Mouse (Mus musculus) stomach, embryonic 16.5 days (tissue): ENCODE results near the gene Myo1d. TPM values are rescaled to one million over a fixed set of nuclear protein-coding genes. Genes with fewer than 3 reads are reported as not detected.
A peak's percentile ranks its signal among the peaks of the same experiment; 100 is the strongest.

Experiments
- ATAC-seq: fragments of 200-750 bp; cut with Nextera tagmentation; 2 replicates; pipeline ENCODE4 v1.8.0; 2017; ENCODE audit warnings: moderate number of reproducible peaks, moderate TSS enrichment; ENCODE audit not compliant: insufficient read depth, low FRiP score
- H3K27ac ChIP-seq: fragments of 300-500 bp; sonication (generic); 2 replicates; pipeline ENCODE4 v1.5.1; 2014; ENCODE audit warnings: low read length
- H3K27me3 ChIP-seq: fragments of 300-500 bp; sonication (generic); 2 replicates; pipeline ENCODE4 v1.6.1; 2014; ENCODE audit warnings: low read length, control low read depth, mixed read lengths; ENCODE audit not compliant: control insufficient read depth, insufficient read depth
- H3K36me3 ChIP-seq: fragments of 300-500 bp; sonication (generic); 2 replicates; pipeline ENCODE4 v1.6.1; 2014; ENCODE audit warnings: low read length; ENCODE audit not compliant: control insufficient read depth, insufficient read depth
- H3K4me1 ChIP-seq: fragments of 300-500 bp; sonication (generic); 2 replicates; pipeline ENCODE4 v1.6.1; 2014; ENCODE audit warnings: low read length, control low read depth, mixed read lengths; ENCODE audit not compliant: control insufficient read depth, insufficient read depth
- H3K4me2 ChIP-seq: fragments of 300-500 bp; sonication (generic); 2 replicates; pipeline ENCODE4 v1.6.1; 2014; ENCODE audit warnings: low read depth, low read length, mixed read lengths
- H3K4me3 ChIP-seq: fragments of 300-500 bp; sonication (generic); replicated peaks from 2 replicates; pipeline ENCODE4 v1.5.1; 2014; ENCODE audit warnings: mild to moderate bottlenecking, low read length
- H3K9ac ChIP-seq: fragments of 300-500 bp; sonication (generic); 2 replicates; pipeline ENCODE4 v1.6.1; 2014; ENCODE audit warnings: low read length
- H3K9me3 ChIP-seq: fragments of 300-500 bp; sonication (generic); replicated peaks from 2 replicates; pipeline ENCODE4 v1.6.1; 2016; ENCODE audit warnings: low read length, control low read depth; ENCODE audit not compliant: control insufficient read depth
- WGBS: fragments of 180-500 bp; shearing (Covaris S2); extraction: QIAGEN DNeasy Blood & Tissue Kit; methylation state at CpG from one replicate; pipeline ENCODE4 v1.1.7; 2014; 5-methylcytosine and 5-hydroxymethylcytosine counted together
- polyA plus RNA-seq: library from polyadenylated mRNA; unstranded; fragments of >200 nt; fragmentation: Nextera tagmentation; extraction: Ambion mirVana; gene quantifications from 2 replicates; pipeline ENCODE4 v1.2.1, GENCODE M21; 2015

The Myo1d gene
- polyA plus RNA-seq, 1 experiment from 2014 or later, result 33.8 TPM

- H3K27ac ChIP-seq, result no peak overlapping the region
- no peaks in the 10 kb centered on the region for H3K9me3 ChIP-seq
- no peaks in the 10 kb centered on the region for H3K36me3 ChIP-seq
- H3K27me3 ChIP-seq, result no peaks in the 10 kb centered on the region
- no peak for ATAC-seq
- no peak overlapping the region for H3K4me3 ChIP-seq
- no peak overlapping the region for H3K4me2 ChIP-seq
- 87% methylated on average over 7 of the region's 7 CpGs for WGBS
- no peak overlapping the region for H3K9ac ChIP-seq
- peaks cover 3% of the 10 kb centered on the region; the same call in 1 of the 2 replicates for H3K4me1 ChIP-seq
Observed at GRCm38 (mm10) chr11:80482921-80483320, 296.9 kb downstream of the Myo1d start.

- no peaks in the 10 kb centered on the region for H3K9me3 ChIP-seq
- ATAC-seq, result no peak
- WGBS, result 73% methylated on average over 10 of the region's 10 CpGs
- no peaks in the 10 kb centered on the region for H3K36me3 ChIP-seq
- H3K27me3 ChIP-seq, result no peaks in the 10 kb centered on the region
- H3K27ac ChIP-seq, result no peak overlapping the region
- H3K9ac ChIP-seq, result no peak overlapping the region
- no peak overlapping the region for H3K4me3 ChIP-seq
- H3K4me1 ChIP-seq, result peaks cover 9% of the 10 kb centered on the region
- no peak overlapping the region for H3K4me2 ChIP-seq
Observed at GRCm38 (mm10) chr11:80482347-80482746, 297.5 kb downstream of the Myo1d start.

- no peaks in the 10 kb centered on the region for H3K36me3 ChIP-seq
Observed at GRCm38 (mm10) chr11:80481409-80482050, 298.3 kb downstream of the Myo1d start.

GRCm38 (mm10) chr11:80479906-80480866 is 299.6 kb downstream of the Myo1d start:
- 85% methylated on average over 31 of the region's 31 CpGs for WGBS
- peak overlapping the region; percentile 11; the same call in 1 of the 2 replicates for H3K4me2 ChIP-seq

More at GRCm38 (mm10) chr11:80481409-80482050, 298.3 kb downstream of the Myo1d start:
- H3K27ac ChIP-seq, result no peak overlapping the region
- H3K9ac ChIP-seq, result no peak overlapping the region
- H3K4me1 ChIP-seq, result peaks cover 10% of the 10 kb centered on the region
- no peaks in the 10 kb centered on the region for H3K27me3 ChIP-seq
- ATAC-seq, result no peak
- WGBS, result 80% methylated on average over 13 of the region's 13 CpGs
- H3K9me3 ChIP-seq, result no peaks in the 10 kb centered on the region
- no peak overlapping the region for H3K4me2 ChIP-seq
- no peak overlapping the region for H3K4me3 ChIP-seq

GRCm38 (mm10) chr11:80479425-80479824 is 300.4 kb downstream of the Myo1d start:
- H3K9me3 ChIP-seq, result no peaks in the 10 kb centered on the region
- H3K27ac ChIP-seq, result no peak overlapping the region
- no peak overlapping the region; the same call in 1 of the 2 replicates for H3K4me3 ChIP-seq
- H3K9ac ChIP-seq, result peak overlapping the region; percentile 18; the same call in 1 of the 2 replicates
- H3K27me3 ChIP-seq, result no peaks in the 10 kb centered on the region
- H3K36me3 ChIP-seq, result no peaks in the 10 kb centered on the region
- peak overlapping the region; percentile 11; the same call in 1 of the 2 replicates for H3K4me2 ChIP-seq
- peaks cover 14% of the 10 kb centered on the region for H3K4me1 ChIP-seq
- WGBS, result 60% methylated on average over 5 of the region's 5 CpGs
- no peak for ATAC-seq

More at GRCm38 (mm10) chr11:80479906-80480866, 299.6 kb downstream of the Myo1d start:
- H3K4me3 ChIP-seq, result no peak overlapping the region; the same call in 1 of the 2 replicates
- H3K4me1 ChIP-seq, result peaks cover 14% of the 10 kb centered on the region
- no peak for ATAC-seq
- H3K9me3 ChIP-seq, result no peaks in the 10 kb centered on the region
- H3K9ac ChIP-seq, result peak overlapping the region; percentile 18; the same call in 1 of the 2 replicates
- no peaks in the 10 kb centered on the region for H3K27me3 ChIP-seq
- H3K27ac ChIP-seq, result no peak overlapping the region
- H3K36me3 ChIP-seq, result no peaks in the 10 kb centered on the region

GRCm38 (mm10) chr11:80478694-80479412 is 301.0 kb downstream of the Myo1d start:
- Histone ChIP-seq H3K27ac (no peak overlapping the region), H3K9ac (no peak overlapping the region), H3K4me3 (no peak overlapping the region), H3K36me3 (no peaks in the 10 kb centered on the region), H3K4me1 (peaks cover 14% of the 10 kb centered on the region), H3K4me2 (peak overlapping the region; percentile 3; the same call in 1 of the 2 replicates), H3K27me3 (no peaks in the 10 kb centered on the region), H3K9me3 (no peaks in the 10 kb centered on the region)
- 80% methylated on average over 14 of the region's 14 CpGs for WGBS
- ATAC-seq, result no peak

- peak overlapping the region; percentile 67 for H3K4me3 ChIP-seq
- ATAC-seq, result peak; percentile 14; the same call in 1 of the 2 replicates
- H3K4me1 ChIP-seq, result peaks cover 14% of the 10 kb centered on the region
- H3K9me3 ChIP-seq, result no peaks in the 10 kb centered on the region
- H3K36me3 ChIP-seq, result peaks cover 5% of the 10 kb centered on the region; the same call in 1 of the 2 replicates
- WGBS, result 14% methylated on average over 55 of the region's 55 CpGs
- H3K27ac ChIP-seq, result peak overlapping the region; percentile 53; the same call in 1 of the 2 replicates
- H3K27me3 ChIP-seq, result no peaks in the 10 kb centered on the region
- peak overlapping the region; percentile 99 for H3K4me2 ChIP-seq
- H3K9ac ChIP-seq, result peak overlapping the region; percentile 77
Observed at GRCm38 (mm10) chr11:80477341-80478199, 302.3 kb downstream of the Myo1d start.
